Comparison of ENCODE assay signal across 9 mouse cellular contexts in the genomic region with DNA sequence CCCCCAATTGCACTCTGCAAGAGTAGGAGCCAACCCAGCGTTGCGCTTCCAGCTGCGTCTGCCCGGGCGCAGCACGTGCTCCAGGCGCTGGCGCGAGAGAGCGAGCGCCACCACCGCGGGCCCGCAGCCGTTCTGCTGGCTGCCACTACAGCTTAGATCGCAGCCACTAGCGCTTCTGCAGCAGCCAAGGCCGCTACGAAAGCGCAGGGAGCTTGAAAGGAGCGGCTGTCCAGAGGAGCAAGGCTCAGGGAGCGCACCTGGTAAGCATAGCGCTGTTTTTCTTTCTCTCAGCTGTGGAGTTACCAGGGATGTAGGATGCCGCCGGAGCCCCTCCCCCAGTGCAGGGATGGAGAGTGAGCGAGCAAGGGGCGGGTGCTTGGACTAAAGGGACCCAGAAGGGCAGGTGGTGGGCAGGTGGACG. TPM values are rescaled to one million over a fixed set of nuclear protein-coding genes. Genes with fewer than 3 reads are reported as not detected.
A peak's percentile ranks its signal among the peaks of the same experiment; 100 is the strongest.
DNase-seq lines count a peak whose midpoint lies in the region; ATAC-seq lines count a peak whose summit lies in the region.
"Had no signal": no experiment of that assay in that cellular context is flagged by ENCODE, and none has a peak within 500 bp of the region (broad histone marks: within the 10 kb centered on the region; RNA-seq: fewer than 3 reads in every experiment).

No protein-coding gene starts in this region.

- peak overlapping the region; percentile 53 for H3K4me2 ChIP-seq in heart, embryonic 11.5 days

- H3K27ac ChIP-seq in heart, embryonic 11.5 days (ENCODE audit: low read depth, low read length): no peak overlapping the region
- H3K27ac ChIP-seq: liver, embryonic 14.5 days had no signal

- intact Hi-C loops in heart, postnatal 36 days (cut with DNase I): no loop called here
- intact Hi-C loops in left cerebral cortex, postnatal 14 days (cut with DNase I): loop anchor here (10.0 kb wide), 3 partner anchors 621 to 1451 kb away; no protein-coding TSS in a partner anchor

- peak overlapping the region; percentile 22; the same call in 1 of the 2 replicates for H3K4me3 ChIP-seq in heart, embryonic 11.5 days (ENCODE audit: low read depth, low read length)

- WGBS in heart, embryonic 11.5 days (ENCODE audit: insufficient replicate concordance): 2% methylated on average over 28 of the region's 28 CpGs

- peaks cover 22% of the 10 kb centered on the region for H3K27me3 ChIP-seq in heart, embryonic 11.5 days (ENCODE audit: control insufficient read depth, insufficient read depth, low read length)

- 0 out of 2 replicates have a peak, but pooled peaks have one; percentile 18 for ATAC-seq in heart, embryonic 11.5 days (replicated peaks; ENCODE audit: insufficient number of reproducible peaks, low FRiP score, low TSS enrichment)

- no peaks in the 10 kb centered on the region for H3K4me1 ChIP-seq in heart, embryonic 11.5 days (ENCODE audit: control insufficient read depth, insufficient read depth, low read length)

- no peak overlapping the region for H3K9ac ChIP-seq in heart, embryonic 11.5 days (ENCODE audit: low read depth, low read length)
- H3K9ac ChIP-seq: liver, embryonic 14.5 days had no signal

- DNase-seq in heart, postnatal 36 days: no peak
- peak; percentile 82 to 84 for DNase-seq in cerebellum, postnatal 10 days
- peak; percentile 58 to 63 for DNase-seq in frontal cortex, postnatal 14 days (ENCODE audit: low spot score in 2 of 2)
- peak; percentile 73 for DNase-seq in left cerebral cortex, postnatal 14 days (ENCODE audit: low spot score in 2 of 2)
- peak; percentile 78 for DNase-seq in right cerebral cortex, adult 18-20 months
- DNase-seq in urinary bladder, postnatal 36 days (ENCODE audit: low spot score in 2 of 2): no peak
- DNase-seq in urinary bladder, postnatal 4 days (ENCODE audit: low spot score in 2 of 2): no peak

- H3K9me3 ChIP-seq in heart, embryonic 11.5 days (replicated peaks; ENCODE audit: control insufficient read depth, low read length): no peaks in the 10 kb centered on the region

- H3K36me3 ChIP-seq in heart, embryonic 11.5 days (ENCODE audit: control insufficient read depth, insufficient read depth, low read length): no peaks in the 10 kb centered on the region

RNA-seq across cellular contexts. Expression of gene Grm5, which starts 0.3 kb away (rescaled TPM):
- 0.04 TPM in 1 of 2 replicates, not detected in the other for polyA plus RNA-seq in heart, embryonic 11.5 days (2014; fragmentation: Nextera tagmentation; extraction: Ambion mirVana)
- not detected for total RNA-seq in heart, postnatal 36 days (2021)
- 100 to 1,000 TPM; 196 to 198 TPM for total RNA-seq in left cerebral cortex, postnatal 14 days (2021)

Comparison
In these comparisons a context has a peak if more than half of its experiments do, and no peak if none do; other contexts are left out.
1. DNase-seq: peak in cerebellum, postnatal 10 days (2 of 2), frontal cortex, postnatal 14 days (2 of 2), left cerebral cortex, postnatal 14 days (2 of 2) and right cerebral cortex, adult 18-20 months (single experiment); none in heart, postnatal 36 days (0 of 2), urinary bladder, postnatal 36 days (0 of 2) and urinary bladder, postnatal 4 days (0 of 2).
2. RNA of gene Grm5, which starts 0.3 kb away (total RNA-seq): 196 to 198 TPM in left cerebral cortex, postnatal 14 days; not detected in heart, postnatal 36 days; every median in the first group is over 100 times any median in the second.